Mouse (Mus musculus) ES-E14 (cell line): ENCODE measurements around the gene Grm4. TPM values are rescaled to one million over a fixed set of nuclear protein-coding genes. Genes with fewer than 3 reads are reported as not detected.

Experiments used
- DNase-seq: peaks from one replicate; pipeline ENCODE4 v3.0.0-alpha.2; 2013; ENCODE audit warnings: low read depth, low spot score
- H3K27ac ChIP-seq: 2 replicates; pipeline ENCODE4 v1.5.1; 2012; ENCODE audit warnings: low read depth, mild to moderate bottlenecking, low read length, moderate library complexity, mixed read lengths; ENCODE audit not compliant: poor library complexity, insufficient read depth, severe bottlenecking
- H3K36me3 ChIP-seq: 2 replicates; pipeline ENCODE4 v1.6.1; 2012; ENCODE audit warnings: mild to moderate bottlenecking, low read length, moderate library complexity, mixed read lengths; ENCODE audit not compliant: control insufficient read depth, poor library complexity, insufficient read depth, severe bottlenecking
- H3K4me1 ChIP-seq, 2 experiments: fragments of 150-350 bp in 1 of 2; sonication (generic) in 1 of 2; 2 replicates each; pipeline ENCODE4 v1.6.1; 2012; ENCODE audit warnings: low read length in 2 of 2, mild to moderate bottlenecking in 1 of 2, mixed read lengths in 1 of 2; ENCODE audit not compliant: control insufficient read depth in 2 of 2, insufficient read depth in 2 of 2, poor library complexity in 1 of 2
- H3K4me3 ChIP-seq, 2 experiments: fragments of 150-350 bp in 1 of 2; sonication (generic) in 1 of 2; 2 replicates each; pipeline ENCODE4 v1.5.1; 2012; ENCODE audit warnings: low read length in 2 of 2, low read depth in 1 of 2, mild to moderate bottlenecking in 1 of 2, mixed read lengths in 1 of 2; ENCODE audit not compliant: insufficient read depth in 1 of 2, poor library complexity in 1 of 2, severe bottlenecking in 1 of 2
- H3K9ac ChIP-seq: 2 replicates; pipeline ENCODE4 v1.6.1; 2012; ENCODE audit warnings: low read depth, mild to moderate bottlenecking, low read length, mixed read lengths; ENCODE audit not compliant: poor library complexity, insufficient read depth, severe bottlenecking
- H3K9me3 ChIP-seq: fragments of 150-350 bp; sonication (generic); 2 replicates; pipeline ENCODE4 v1.6.1; 2012; ENCODE audit warnings: low read depth, mild to moderate bottlenecking, low read length; ENCODE audit not compliant: control insufficient read depth, insufficient read depth
- CHD2 ChIP-seq: IDR thresholded peaks from 2 replicates; pipeline ENCODE4 v1.6.1; 2014; ENCODE audit warnings: mild to moderate bottlenecking, low read depth, low read length, inconsistent platforms
- HCFC1 ChIP-seq: IDR thresholded peaks from 2 replicates; pipeline ENCODE4 v1.6.1; 2012; ENCODE audit warnings: low read length, inconsistent platforms, borderline replicate concordance; ENCODE audit not compliant: insufficient read depth
- MAFK ChIP-seq: IDR thresholded peaks from 2 replicates; pipeline ENCODE4 v1.6.1; 2014; ENCODE audit warnings: mild to moderate bottlenecking, low read depth, low read length, inconsistent platforms; ENCODE audit not compliant: insufficient read depth
- ZC3H11A ChIP-seq: IDR thresholded peaks from 2 replicates; pipeline ENCODE4 v1.6.1; 2012; ENCODE audit warnings: low read depth, mild to moderate bottlenecking, inconsistent platforms, low read length, borderline replicate concordance
- ZNF384 ChIP-seq: IDR thresholded peaks from 2 replicates; pipeline ENCODE4 v1.6.1; 2012; ENCODE audit warnings: low read depth, low read length, inconsistent platforms
- in situ Hi-C, 2 experiments: fragments of 600-800 bp; cut with MboI; formaldehyde crosslinking; loops; one replicate each; pipeline ENCODE4 v1.15.1; 2025; ENCODE audit warnings: low sequenced_read_pairs in 2 of 2, inconsistent platforms in 1 of 2; ENCODE audit not compliant: unreplicated experiment in 2 of 2
- total RNA-seq: library from RNA; depleted of rRNA; stranded (reverse); fragments of 300-350 nt; gene quantifications from 2 replicates; pipeline ENCODE4 v1.2.3, GENCODE M21; 2012

Grm4 gene
- total RNA-seq, 1 experiment, result 0.49 TPM

DNA sequence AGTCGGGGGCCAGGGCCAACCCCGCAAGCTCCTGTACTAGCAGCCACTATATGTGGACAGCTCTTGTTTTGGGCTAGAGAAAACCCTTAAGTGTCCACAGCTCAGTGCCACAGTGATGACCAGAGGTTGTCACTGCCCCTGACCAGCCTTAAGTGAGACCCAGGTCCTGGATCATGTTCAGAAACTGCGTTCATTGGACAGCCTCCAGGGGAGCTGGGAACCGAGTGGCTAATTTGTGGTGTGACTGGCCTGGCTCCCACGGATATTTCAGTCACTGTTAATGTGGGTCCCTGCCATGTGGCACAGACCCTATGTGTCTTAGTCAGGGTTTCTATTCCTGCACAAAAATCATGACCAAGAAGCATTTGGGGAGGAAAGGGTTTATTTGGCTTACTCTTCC is 112.2 kb downstream of the Grm4 start:
- Histone ChIP-seq H3K36me3 (no peaks in the 10 kb centered on the region), H3K9me3 (no peaks in the 10 kb centered on the region), H3K27ac (no peak overlapping the region), H3K4me3 (no peak overlapping the region), H3K9ac (no peak overlapping the region), H3K4me1 (no peaks in the 10 kb centered on the region)
- TF ChIP-seq MAFK (no peak), HCFC1 (no peak), ZC3H11A (no peak), CHD2 (no peak), ZNF384 (no peak)
- in situ Hi-C loops, result no loop called here
- DNase-seq, result no peak

DNA sequence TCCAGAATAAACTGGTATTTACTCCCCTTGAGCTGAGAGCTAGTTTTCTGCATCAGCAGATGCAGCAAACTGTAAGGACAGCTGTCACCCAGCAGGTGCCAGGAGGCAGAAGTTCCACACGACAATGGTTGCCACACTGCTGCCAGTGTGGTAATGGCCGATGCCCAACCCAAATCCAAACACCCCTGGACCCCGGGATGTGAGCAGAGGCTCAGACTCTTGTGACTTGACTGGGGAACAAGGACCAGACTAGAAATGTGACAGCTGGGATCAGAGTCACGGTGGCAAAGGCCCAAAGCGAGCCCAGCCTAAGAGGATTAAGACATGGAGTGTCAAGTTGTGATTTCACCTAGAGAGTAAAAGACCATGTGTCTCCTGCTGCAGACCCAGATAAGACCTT is 112.7 kb downstream of the Grm4 start:
- no peak overlapping the region for H3K27ac ChIP-seq
- no peak for DNase-seq

DNA sequence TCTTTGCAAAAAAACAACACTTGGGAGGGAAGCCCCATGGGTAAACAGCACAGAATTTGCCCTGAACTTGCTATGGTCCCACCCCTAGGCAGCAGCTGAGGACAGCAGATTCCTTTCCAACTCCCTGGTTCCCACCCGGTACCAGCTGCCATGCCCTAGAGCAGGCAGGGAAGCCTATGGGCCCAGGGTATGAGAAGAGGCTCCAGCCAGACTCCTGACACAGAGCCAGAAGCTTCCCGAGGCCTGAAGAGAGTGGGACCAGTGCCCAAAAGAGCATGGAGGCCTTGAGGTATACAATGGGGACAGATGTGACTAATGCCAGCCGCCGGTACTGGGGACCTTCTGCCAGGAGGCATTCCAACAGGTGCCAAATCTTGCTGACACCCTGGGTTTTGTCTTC is 114.2 kb downstream of the Grm4 start:
- H3K9ac ChIP-seq, result no peak overlapping the region
- TF ChIP-seq HCFC1 (no peak), CHD2 (no peak), ZNF384 (no peak), ZC3H11A (no peak), MAFK (no peak)
- no peak for DNase-seq

More for the DNA sequence above, 112.7 kb downstream of the Grm4 start:
- TF ChIP-seq ZNF384 (no peak), CHD2 (no peak), MAFK (no peak)
- Histone ChIP-seq H3K4me3 (no peak overlapping the region), H3K9me3 (no peaks in the 10 kb centered on the region), H3K4me1 (no peaks in the 10 kb centered on the region), H3K36me3 (no peaks in the 10 kb centered on the region), H3K9ac (no peak overlapping the region)
- in situ Hi-C loops, result no loop called here

DNA sequence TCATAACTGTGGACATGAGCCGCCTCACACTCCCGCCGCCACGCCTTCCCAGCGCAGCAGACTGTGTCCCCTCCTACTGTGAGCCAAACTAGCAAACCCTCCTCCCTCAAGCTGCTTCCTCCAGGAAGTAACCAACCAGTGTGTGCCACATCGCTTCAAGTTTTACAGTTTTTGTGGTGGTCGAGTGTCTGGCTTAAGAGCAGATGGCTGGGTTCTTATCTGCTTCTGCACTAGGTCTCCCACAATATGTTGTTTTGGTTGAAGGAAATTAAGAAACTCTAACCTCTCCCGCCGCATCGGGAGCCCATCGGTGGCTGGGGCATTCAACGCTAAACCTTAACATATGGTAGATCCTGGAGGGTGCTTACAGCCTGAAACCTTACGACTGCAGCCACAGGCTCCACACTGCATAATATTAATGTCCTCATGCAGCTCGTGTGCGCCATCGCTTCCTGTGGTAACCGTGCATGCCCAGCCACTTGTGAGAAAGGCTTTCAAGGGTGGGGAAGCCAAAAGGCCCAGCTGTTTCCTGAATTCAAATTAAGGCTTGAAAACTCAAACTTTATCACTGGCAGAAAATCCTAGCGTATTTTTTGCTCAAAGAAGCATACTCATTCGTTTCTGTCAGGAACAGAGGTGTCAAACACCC is 115.7 kb downstream of the Grm4 start:
- Histone ChIP-seq H3K27ac (no peak overlapping the region; the same call in 1 of the 2 replicates), H3K4me1 (no peaks in the 10 kb centered on the region), H3K9ac (no peak overlapping the region), H3K36me3 (no peaks in the 10 kb centered on the region), H3K9me3 (no peaks in the 10 kb centered on the region), H3K4me3 (no peak overlapping the region)
- DNase-seq, result no peak
- in situ Hi-C loops, result no loop called here
- TF ChIP-seq HCFC1, result no peak
- TF ChIP-seq CHD2, result no peak

More for the DNA sequence above, 114.2 kb downstream of the Grm4 start:
- no peak overlapping the region for H3K27ac ChIP-seq
- no peak overlapping the region for H3K4me3 ChIP-seq
- H3K4me1 ChIP-seq, result no peaks in the 10 kb centered on the region
- no peaks in the 10 kb centered on the region for H3K36me3 ChIP-seq
- in situ Hi-C loops, result no loop called here
- no peaks in the 10 kb centered on the region for H3K9me3 ChIP-seq

DNA sequence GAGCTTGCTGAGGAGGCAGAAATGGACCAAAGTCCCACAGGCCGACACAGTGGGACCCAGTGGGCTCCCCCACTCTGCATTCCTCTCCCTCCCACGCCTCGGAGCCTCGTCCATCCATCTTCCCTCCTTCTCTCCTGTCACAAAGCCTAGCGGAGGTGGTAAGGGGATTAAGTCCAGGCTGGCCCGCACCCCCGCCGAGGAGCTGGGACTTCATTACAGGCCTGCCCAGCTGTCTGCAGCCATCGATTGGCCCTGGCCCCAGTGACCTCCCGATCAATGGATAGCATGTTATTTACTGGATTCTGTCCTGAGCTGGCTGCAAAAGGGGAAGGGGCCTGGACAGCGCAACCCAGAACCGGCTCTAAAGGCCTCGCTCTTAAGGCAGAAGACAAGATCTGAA is 120.0 kb downstream of the Grm4 start:
- no peak overlapping the region for H3K9ac ChIP-seq
- no peak for DNase-seq

More for the DNA sequence above, 120.0 kb downstream of the Grm4 start:
- H3K4me1 ChIP-seq, result no peaks in the 10 kb centered on the region
- TF ChIP-seq HCFC1 (no peak), CHD2 (no peak), ZC3H11A (no peak), MAFK (no peak), ZNF384 (no peak)
- H3K27ac ChIP-seq, result no peak overlapping the region
- H3K36me3 ChIP-seq, result no peaks in the 10 kb centered on the region
- H3K4me3 ChIP-seq, result no peak overlapping the region
- in situ Hi-C loops, result no loop called here
- H3K9me3 ChIP-seq, result no peaks in the 10 kb centered on the region
